Mouse (Mus musculus): ENCODE measurements around the gene Asb6.

DNA sequence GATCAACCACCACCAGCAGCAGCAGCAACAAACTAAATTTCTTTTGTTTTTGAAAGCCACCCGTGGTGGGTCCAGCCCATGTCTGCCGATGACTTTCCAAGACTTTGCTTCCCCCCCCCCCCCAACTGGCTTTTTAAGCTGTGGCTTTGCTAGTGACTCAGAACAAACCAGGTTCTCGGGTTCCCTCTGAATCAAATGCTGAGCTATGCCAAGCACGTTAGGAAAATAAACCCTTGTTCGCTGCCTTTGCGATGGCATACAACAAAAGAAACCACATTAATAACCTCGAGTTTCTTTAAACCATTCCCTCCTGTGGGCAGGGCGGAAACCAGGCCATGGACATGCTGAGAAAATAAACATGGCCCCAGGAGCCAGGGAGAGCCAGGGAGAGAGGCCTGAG is 18.1 kb upstream of the Asb6 start:
- no peak for TF ChIP-seq GATA1 (IDR thresholded peaks at IDR 0.05; ENCODE audit: low read length)
- no peak for TF ChIP-seq TAL1 (IDR thresholded peaks at IDR 0.05; ENCODE audit: low read length)

All from erythroblast, embryonic 14.5 days (primary cell).